Mouse (Mus musculus) adrenal gland, postnatal 10 days (tissue): ENCODE data around the gene AC129217.1. TPM values are rescaled to one million over a fixed set of nuclear protein-coding genes. Genes with fewer than 3 reads are reported as not detected.

Source experiments
- DNase-seq: peaks from one replicate; pipeline ENCODE4 v3.0.0; 2021; ENCODE audit warnings: mixed read lengths
- microRNA-seq: library from miRNA; unstranded; fragments of <30 nt; microRNA quantifications from one replicate; pipeline ENCODE4 v1.2.0, GENCODE M21; 2021
- total RNA-seq, 2 experiments: library from RNA; stranded (reverse); gene quantifications; 2 replicates each; pipeline ENCODE4 v1.2.3; 2021

Gene AC129217.1
- total RNA-seq, 2 experiments from 2014 or later: not detected

- DNase-seq: no peak
Observed at GRCm38 (mm10) chr19:8870838-8871237, 41.3 kb downstream of the AC129217.1 start.

- peak; percentile 97 for DNase-seq
Observed at GRCm38 (mm10) chr19:8871267-8872186, 42.0 kb downstream of the AC129217.1 start, which contains the start of gene Ubxn1. Gene Ubxn1 (plus strand): TSS chr19:8871496.

GRCm38 (mm10) chr19:8872266-8872840, 42.8 kb downstream of the AC129217.1 start:
- DNase-seq: peak; percentile 27

GRCm38 (mm10) chr19:8875031-8875430, 45.5 kb downstream of the AC129217.1 start:
- DNase-seq: no peak

GRCm38 (mm10) chr19:8880311-8881033, 50.9 kb downstream of the AC129217.1 start, which contains the start of gene Uqcc3:
Gene Uqcc3 (minus strand): TSS chr19:8880923.
- peak; percentile 93 for DNase-seq

GRCm38 (mm10) chr19:8881034-8881392, 51.4 kb downstream of the AC129217.1 start:
- DNase-seq: no peak

GRCm38 (mm10) chr19:8883616-8884015, 54.0 kb downstream of the AC129217.1 start, which contains the start of the genes Lbhd1 and Gm49403:
Gene Lbhd1 (plus strand): TSS chr19:8883732.
Gene Gm49403 (plus strand): TSS chr19:8883930.
- no peak for DNase-seq

- DNase-seq: no peak
Observed at GRCm38 (mm10) chr19:8886916-8887584, 57.5 kb downstream of the AC129217.1 start.

- no peak for DNase-seq
Observed at GRCm38 (mm10) chr19:8887585-8888463, 58.3 kb downstream of the AC129217.1 start.

GRCm38 (mm10) chr19:8888511-8889385, 59.2 kb downstream of the AC129217.1 start, which contains the start of the genes 1810009A15Rik and Gm49416:
Gene 1810009A15Rik (plus strand): TSS chr19:8888853.
Gene Gm49416 (plus strand): TSS chr19:8888926.
- peak; percentile 96 for DNase-seq

Small RNA genes lying within 50 kb of the gene (microRNA-seq; reads per million reads assigned to microRNA genes)
- gene Mir5136: not detected

Other genes starting within 250 kb of the AC129217.1 start
- gene Slc22a8, start 238.5 kb upstream of the AC129217.1 start, total RNA-seq: 1 to 10 TPM in 1 of 2 experiments, under 1 TPM in 1; 0.58 to 1.4 TPM
- not detected for gene Slc22a6, start 211.7 kb upstream of the AC129217.1 start, total RNA-seq
- 1 to 10 TPM; 2.1 to 2.5 TPM for gene Chrm1, start 166.0 kb upstream of the AC129217.1 start, total RNA-seq
- gene Slc3a2, start 106.4 kb upstream of the AC129217.1 start, total RNA-seq: 100 to 1,000 TPM in 1 of 2 experiments, 10 to 100 TPM in 1; 97.4 to 178 TPM
- gene Wdr74, start 93.9 kb upstream of the AC129217.1 start, total RNA-seq: 10 to 100 TPM; 51.1 to 58.8 TPM
- 1 to 10 TPM; 1.3 to 3.1 TPM for gene 1700092M07Rik, start 89.1 kb upstream of the AC129217.1 start, total RNA-seq
- 10 to 100 TPM; 73.8 to 75.8 TPM for gene Stx5a, start 88.4 kb upstream of the AC129217.1 start, total RNA-seq
- 100 to 1,000 TPM in 1 of 2 experiments, 10 to 100 TPM in 1; 88.6 to 107 TPM for gene Nxf1, start 72.7 kb upstream of the AC129217.1 start, total RNA-seq
- 100 to 1,000 TPM; 101 to 127 TPM for gene Tmem223, start 58.8 kb upstream of the AC129217.1 start, total RNA-seq
- 10 to 100 TPM; 48.6 to 50.0 TPM for gene Tmem179b, start 55.3 kb upstream of the AC129217.1 start, total RNA-seq
- gene Taf6l, start 43.4 kb upstream of the AC129217.1 start, total RNA-seq: 10 to 100 TPM; 12.4 to 19.5 TPM
- gene Polr2g, start 31.2 kb upstream of the AC129217.1 start, total RNA-seq: 10 to 100 TPM; 81.3 to 90.4 TPM
- 1 to 10 TPM; 2.0 to 2.3 TPM for gene Zbtb3, start 27.2 kb upstream of the AC129217.1 start, total RNA-seq
- gene Ttc9c, start 10.4 kb upstream of the AC129217.1 start, total RNA-seq: 10 to 100 TPM; 25.7 to 30.7 TPM
- gene Hnrnpul2, start 9.8 kb upstream of the AC129217.1 start, total RNA-seq: 10 to 100 TPM; 58.0 to 62.7 TPM
- gene Bscl2, start 7.7 kb downstream of the AC129217.1 start, total RNA-seq: 100 to 1,000 TPM; 157 to 160 TPM
- 1 to 10 TPM; 5.8 to 9.8 TPM for gene Gng3, start 9.4 kb downstream of the AC129217.1 start, total RNA-seq
- 1 to 10 TPM; 5.5 to 6.1 TPM for gene Lrrn4cl, start 21.0 kb downstream of the AC129217.1 start, total RNA-seq
- 100 to 1,000 TPM; 193 to 217 TPM for gene Ubxn1, start 41.7 kb downstream of the AC129217.1 start, total RNA-seq
- 10 to 100 TPM; 69.1 to 79.0 TPM for gene Uqcc3, start 51.1 kb downstream of the AC129217.1 start, total RNA-seq
- gene Lbhd1, start 54.0 kb downstream of the AC129217.1 start, total RNA-seq: 10 to 100 TPM in 1 of 2 experiments, 1 to 10 TPM in 1; 7.4 to 10.7 TPM
- not detected for gene Gm49403, start 54.2 kb downstream of the AC129217.1 start, total RNA-seq
- gene 1810009A15Rik, start 59.1 kb downstream of the AC129217.1 start, total RNA-seq: 10 to 100 TPM; 31.5 to 31.9 TPM
- gene Gm49416, start 59.2 kb downstream of the AC129217.1 start, total RNA-seq: not detected
- 10 to 100 TPM; 23.7 to 25.2 TPM for gene Ints5, start 63.2 kb downstream of the AC129217.1 start, total RNA-seq
- 100 to 1,000 TPM; 142 to 150 TPM for gene Ganab, start 68.3 kb downstream of the AC129217.1 start, total RNA-seq
- gene B3gat3, start 90.6 kb downstream of the AC129217.1 start, total RNA-seq: 10 to 100 TPM; 55.1 to 59.3 TPM
- 10 to 100 TPM; 17.4 to 24.0 TPM for gene Rom1, start 99.6 kb downstream of the AC129217.1 start, total RNA-seq
- gene Eml3, start 99.8 kb downstream of the AC129217.1 start, total RNA-seq: 10 to 100 TPM; 43.6 to 53.3 TPM
- gene Mta2, start 112.1 kb downstream of the AC129217.1 start, total RNA-seq: 100 to 1,000 TPM in 1 of 2 experiments, 10 to 100 TPM in 1; 94.8 to 111 TPM
- gene Tut1, start 124.1 kb downstream of the AC129217.1 start, total RNA-seq: 10 to 100 TPM; 17.4 to 19.3 TPM
- 100 to 1,000 TPM; 355 to 407 TPM for gene Eef1g, start 137.3 kb downstream of the AC129217.1 start, total RNA-seq
- gene Ahnak, start 159.5 kb downstream of the AC129217.1 start, total RNA-seq: 100 to 1,000 TPM; 146 to 184 TPM